ENCODE assay signal across 30 mouse cellular contexts in genomic region chr6:29150001-29150400, GRCm38 (mm10). TPM values are rescaled to one million over a fixed set of nuclear protein-coding genes. Genes with fewer than 3 reads are reported as not detected.
"Had no signal": no experiment of that assay in that cellular context is flagged by ENCODE, and none has a peak within 500 bp of the region (broad histone marks: within the 10 kb centered on the region; RNA-seq: fewer than 3 reads in every experiment).

No protein-coding gene starts in this region.

- H3K4me3 ChIP-seq: embryonic facial prominence, embryonic 10.5 days; embryonic facial prominence, embryonic 12.5 days; embryonic facial prominence, embryonic 13.5 days; embryonic facial prominence, embryonic 15.5 days; erythroblast, embryonic 14.5 days; forebrain, embryonic 10.5 days; forebrain, embryonic 12.5 days; forebrain, embryonic 13.5 days; forebrain, embryonic 15.5 days; gastrocnemius, adult 2 months; heart, adult 2 months had no signal

- H3K27me3 ChIP-seq: embryonic facial prominence, embryonic 12.5 days; embryonic facial prominence, embryonic 13.5 days; embryonic facial prominence, embryonic 15.5 days; forebrain, embryonic 12.5 days; forebrain, embryonic 13.5 days; forebrain, embryonic 15.5 days had no signal

- H3K9me3 ChIP-seq: embryonic facial prominence, embryonic 10.5 days; embryonic facial prominence, embryonic 12.5 days; embryonic facial prominence, embryonic 13.5 days; embryonic facial prominence, embryonic 15.5 days; forebrain, embryonic 10.5 days; forebrain, embryonic 12.5 days; forebrain, embryonic 13.5 days; forebrain, embryonic 15.5 days had no signal

- H3K9ac ChIP-seq: embryonic facial prominence, embryonic 12.5 days; embryonic facial prominence, embryonic 13.5 days; embryonic facial prominence, embryonic 15.5 days; forebrain, embryonic 12.5 days; forebrain, embryonic 13.5 days; forebrain, embryonic 15.5 days; forebrain, postnatal 0 days had no signal

- DNase-seq: cerebellum, adult 2 months; cerebellum, adult 8-10 months; cerebellum, adult 9-10 months; cerebellum, adult 9-11 months; cerebellum, postnatal 10 days; cerebellum, postnatal 14 days; cerebellum, postnatal 25 days; cerebellum, postnatal 36 days; embryo, embryonic 11 days; forebrain, postnatal 0 days; gastrocnemius, adult 2 months; gastrocnemius, postnatal 10 days; gastrocnemius, postnatal 14 days; gastrocnemius, postnatal 25 days; gastrocnemius, postnatal 36 days; heart, adult 18-20 months; heart, adult 2 months had no signal

- H3K27ac ChIP-seq: embryonic facial prominence, embryonic 10.5 days; embryonic facial prominence, embryonic 12.5 days; embryonic facial prominence, embryonic 13.5 days; embryonic facial prominence, embryonic 15.5 days; forebrain, embryonic 10.5 days; forebrain, embryonic 12.5 days; forebrain, embryonic 13.5 days; forebrain, embryonic 15.5 days; gastrocnemius, adult 2 months; heart, adult 2 months had no signal

- H3K4me2 ChIP-seq: embryonic facial prominence, embryonic 12.5 days; embryonic facial prominence, embryonic 13.5 days; embryonic facial prominence, embryonic 15.5 days; forebrain, embryonic 12.5 days; forebrain, embryonic 13.5 days; forebrain, embryonic 15.5 days had no signal

- ATAC-seq: forebrain, embryonic 13.5 days; forebrain, embryonic 14.5 days; forebrain, embryonic 15.5 days; forebrain, embryonic 16.5 days had no signal

- H3K4me1 ChIP-seq: embryonic facial prominence, embryonic 10.5 days; embryonic facial prominence, embryonic 12.5 days; embryonic facial prominence, embryonic 13.5 days; embryonic facial prominence, embryonic 15.5 days; forebrain, embryonic 10.5 days; forebrain, embryonic 12.5 days; forebrain, embryonic 13.5 days; forebrain, embryonic 15.5 days had no signal

RNA-seq across cellular contexts. Expression of gene Prrt4, which starts 29.4 kb away (rescaled TPM):
- total RNA-seq: common myeloid progenitor, adult 5-6 weeks; granulocyte monocyte progenitor cell, adult 5-6 weeks had no signal
